ENCODE assay signal across 8 mouse cellular contexts in genomic region chr11:98788139-98788538, GRCm38 (mm10). TPM values are rescaled to one million over a fixed set of nuclear protein-coding genes. Genes with fewer than 3 reads are reported as not detected.
DNase-seq lines count a peak whose midpoint lies in the region; ATAC-seq and TF ChIP-seq lines count a peak whose summit lies in the region.

No protein-coding gene starts in this region.

- no peak for DNase-seq in kidney, postnatal 0 days (ENCODE audit: low spot score)
- DNase-seq in kidney, adult 9 months = no peak
- DNase-seq in embryonic facial prominence, embryonic 14.5 days (ENCODE audit: low spot score) = no peak
- no peak for DNase-seq in midbrain, embryonic 14.5 days
- DNase-seq in gastrocnemius, postnatal 4 days (ENCODE audit: low spot score in 2 of 2) = no peak
- no peak for DNase-seq in left cerebral cortex, adult 8-10 months (ENCODE audit: low spot score in 2 of 2)
- DNase-seq in adrenal gland, adult 2 months = no peak

- no peaks in the 10 kb centered on the region for H3K9me3 ChIP-seq in kidney, postnatal 0 days (replicated peaks; ENCODE audit: low read length)
- no peaks in the 10 kb centered on the region for H3K9me3 ChIP-seq in embryonic facial prominence, embryonic 14.5 days (ENCODE audit: control insufficient read depth, low read length)
- no peaks in the 10 kb centered on the region for H3K9me3 ChIP-seq in hindbrain, embryonic 16.5 days (ENCODE audit: control insufficient read depth, low read length)
- H3K9me3 ChIP-seq in midbrain, embryonic 14.5 days (ENCODE audit: control insufficient read depth, low read length) = no peaks in the 10 kb centered on the region

- no peaks in the 10 kb centered on the region for H3K36me3 ChIP-seq in kidney, postnatal 0 days (ENCODE audit: insufficient read depth, low read length)
- no peaks in the 10 kb centered on the region for H3K36me3 ChIP-seq in embryonic facial prominence, embryonic 14.5 days (ENCODE audit: control insufficient read depth, insufficient read depth, low read length)
- H3K36me3 ChIP-seq in hindbrain, embryonic 16.5 days (ENCODE audit: control insufficient read depth, insufficient read depth, low read length) = no peaks in the 10 kb centered on the region
- no peaks in the 10 kb centered on the region for H3K36me3 ChIP-seq in midbrain, embryonic 14.5 days (ENCODE audit: control insufficient read depth, insufficient read depth, low read length)

- peak overlapping the region; percentile 80 for H3K27ac ChIP-seq in kidney, postnatal 0 days
- H3K27ac ChIP-seq in embryonic facial prominence, embryonic 14.5 days (replicated peaks; ENCODE audit: low read depth, low read length) = peak overlapping the region; percentile 84
- 0 out of 2 replicates have a peak overlapping the region, but pooled peaks have one; percentile 13 for H3K27ac ChIP-seq in hindbrain, embryonic 16.5 days (ENCODE audit: low read depth, low read length)
- H3K27ac ChIP-seq in midbrain, embryonic 14.5 days (replicated peaks; ENCODE audit: low read depth, low read length) = no peak overlapping the region; the same call in 1 of the 2 replicates

- WGBS in kidney, postnatal 0 days = 94% methylated on average over 5 of the region's 5 CpGs
- 85% methylated on average over 5 of the region's 5 CpGs for WGBS in embryonic facial prominence, embryonic 14.5 days
- 91% methylated on average over 5 of the region's 5 CpGs for WGBS in hindbrain, embryonic 16.5 days
- 93% methylated on average over 5 of the region's 5 CpGs for WGBS in midbrain, embryonic 14.5 days

- H3K4me2 ChIP-seq in kidney, postnatal 0 days (ENCODE audit: low read length) = peak overlapping the region; percentile 91; the same call in 1 of the 2 replicates
- H3K4me2 ChIP-seq in embryonic facial prominence, embryonic 14.5 days (ENCODE audit: low read depth, low read length) = peak overlapping the region; percentile 88; the same call in 1 of the 2 replicates
- H3K4me2 ChIP-seq in hindbrain, embryonic 16.5 days (ENCODE audit: low read length) = no peak overlapping the region; the same call in 1 of the 2 replicates
- peak overlapping the region; percentile 83 for H3K4me2 ChIP-seq in midbrain, embryonic 14.5 days (ENCODE audit: low read length)

- no peak overlapping the region for H3K4me3 ChIP-seq in kidney, postnatal 0 days (replicated peaks; ENCODE audit: low read depth, low read length)
- no peak overlapping the region for H3K4me3 ChIP-seq in embryonic facial prominence, embryonic 14.5 days (ENCODE audit: low read depth, low read length)
- H3K4me3 ChIP-seq in hindbrain, embryonic 16.5 days (ENCODE audit: low read length) = no peak overlapping the region
- H3K4me3 ChIP-seq in midbrain, embryonic 14.5 days (replicated peaks; ENCODE audit: low read depth, low read length) = no peak overlapping the region

- H3K27me3 ChIP-seq in kidney, postnatal 0 days (ENCODE audit: insufficient read depth, low read length) = no peaks in the 10 kb centered on the region
- H3K27me3 ChIP-seq in embryonic facial prominence, embryonic 14.5 days (replicated peaks; ENCODE audit: control insufficient read depth, insufficient read depth, low read length) = no peaks in the 10 kb centered on the region
- no peaks in the 10 kb centered on the region for H3K27me3 ChIP-seq in hindbrain, embryonic 16.5 days (replicated peaks; ENCODE audit: control insufficient read depth, insufficient read depth, low read length)
- no peaks in the 10 kb centered on the region for H3K27me3 ChIP-seq in midbrain, embryonic 14.5 days (ENCODE audit: control insufficient read depth, insufficient read depth, low read length)

- H3K9ac ChIP-seq in kidney, postnatal 0 days (ENCODE audit: low read depth, low read length) = no peak overlapping the region
- no peak overlapping the region for H3K9ac ChIP-seq in embryonic facial prominence, embryonic 14.5 days (ENCODE audit: low read depth, low read length)
- H3K9ac ChIP-seq in hindbrain, embryonic 16.5 days (ENCODE audit: low read depth, low read length) = no peak overlapping the region
- H3K9ac ChIP-seq in midbrain, embryonic 14.5 days (replicated peaks; ENCODE audit: low read length) = no peak overlapping the region

- ATAC-seq in kidney, postnatal 0 days (replicated peaks; ENCODE audit: low FRiP score, low read depth) = no peak
- no peak for ATAC-seq in embryonic facial prominence, embryonic 14.5 days (ENCODE audit: low read depth)
- ATAC-seq in hindbrain, embryonic 16.5 days = no peak
- ATAC-seq in midbrain, embryonic 14.5 days (ENCODE audit: low FRiP score, low TSS enrichment) = no peak

- TF ChIP-seq CTCF in kidney, postnatal 0 days (IDR thresholded peaks at IDR 0.05; ENCODE audit: low read depth) = no peak

- H3K4me1 ChIP-seq in kidney, postnatal 0 days (replicated peaks; ENCODE audit: insufficient read depth, low read length) = peaks cover 41% of the 10 kb centered on the region
- peaks cover 38% of the 10 kb centered on the region for H3K4me1 ChIP-seq in embryonic facial prominence, embryonic 14.5 days (ENCODE audit: control insufficient read depth, insufficient read depth, low read length)
- peaks cover 18% of the 10 kb centered on the region for H3K4me1 ChIP-seq in hindbrain, embryonic 16.5 days (ENCODE audit: control insufficient read depth, insufficient read depth, low read depth, low read length)
- H3K4me1 ChIP-seq in midbrain, embryonic 14.5 days (ENCODE audit: control insufficient read depth, insufficient read depth, low read length) = peaks cover 33% of the 10 kb centered on the region

RNA-seq across cellular contexts. Expression of gene Msl1, which starts 7.2 kb away (rescaled TPM):
- polyA plus RNA-seq in kidney, postnatal 0 days (2015; fragmentation: Nextera tagmentation; extraction: Ambion mirVana) = 17.8 and 19.3 TPM in 2 replicates
- polyA plus RNA-seq in embryonic facial prominence, embryonic 14.5 days (2014; fragmentation: Nextera tagmentation; extraction: Ambion mirVana) = 18.1 and 18.5 TPM in 2 replicates
- polyA plus RNA-seq in hindbrain, embryonic 16.5 days (2015; fragmentation: Nextera tagmentation; extraction: Ambion mirVana) = 28.2 and 28.6 TPM in 2 replicates
- 25.0 and 35.9 TPM in 2 replicates for polyA plus RNA-seq in midbrain, embryonic 14.5 days (2014; fragmentation: Nextera tagmentation; extraction: Ambion mirVana)
- total RNA-seq in gastrocnemius, postnatal 4 days (2021) = 10 to 100 TPM; 79.3 to 83.9 TPM
- 100 to 1,000 TPM; 167 to 198 (median 186) TPM for total RNA-seq in left cerebral cortex, adult 8-10 months (2022)
- total RNA-seq in adrenal gland, adult 2 months (2021) = 10 to 100 TPM; 80.9 to 98.0 TPM
- 63.2 and 65.0 TPM in 2 replicates for polyA plus RNA-seq in adrenal gland, adult 2 months (2012; rRNA removed)

RNA-seq across cellular contexts. Expression of gene Nr1d1, which starts 13.0 kb away (rescaled TPM):
- 3.1 and 3.5 TPM in 2 replicates for polyA plus RNA-seq in kidney, postnatal 0 days (2015; fragmentation: Nextera tagmentation; extraction: Ambion mirVana)
- 1.1 and 1.9 TPM in 2 replicates for polyA plus RNA-seq in embryonic facial prominence, embryonic 14.5 days (2014; fragmentation: Nextera tagmentation; extraction: Ambion mirVana)
- polyA plus RNA-seq in hindbrain, embryonic 16.5 days (2015; fragmentation: Nextera tagmentation; extraction: Ambion mirVana) = 4.9 and 5.6 TPM in 2 replicates
- polyA plus RNA-seq in midbrain, embryonic 14.5 days (2014; fragmentation: Nextera tagmentation; extraction: Ambion mirVana) = 3.0 TPM in 2 replicates
- total RNA-seq in gastrocnemius, postnatal 4 days (2021) = 10 to 100 TPM; 26.7 to 34.2 TPM
- total RNA-seq in left cerebral cortex, adult 8-10 months (2022) = 100 to 1,000 TPM; 137 to 177 (median 145) TPM
- total RNA-seq in adrenal gland, adult 2 months (2021) = 100 to 1,000 TPM; 135 to 155 TPM
- polyA plus RNA-seq in adrenal gland, adult 2 months (2012; rRNA removed) = 404 and 577 TPM in 2 replicates

RNA-seq across cellular contexts. Expression of gene Casc3, which starts 16.6 kb away (rescaled TPM):
- 24.6 and 25.7 TPM in 2 replicates for polyA plus RNA-seq in kidney, postnatal 0 days (2015; fragmentation: Nextera tagmentation; extraction: Ambion mirVana)
- polyA plus RNA-seq in embryonic facial prominence, embryonic 14.5 days (2014; fragmentation: Nextera tagmentation; extraction: Ambion mirVana) = 32.2 and 34.0 TPM in 2 replicates
- 41.7 and 49.2 TPM in 2 replicates for polyA plus RNA-seq in hindbrain, embryonic 16.5 days (2015; fragmentation: Nextera tagmentation; extraction: Ambion mirVana)
- 46.6 and 57.3 TPM in 2 replicates for polyA plus RNA-seq in midbrain, embryonic 14.5 days (2014; fragmentation: Nextera tagmentation; extraction: Ambion mirVana)
- 10 to 100 TPM; 28.3 to 31.6 TPM for total RNA-seq in gastrocnemius, postnatal 4 days (2021)
- 10 to 100 TPM; 53.6 to 57.8 (median 54.1) TPM for total RNA-seq in left cerebral cortex, adult 8-10 months (2022)
- total RNA-seq in adrenal gland, adult 2 months (2021) = 10 to 100 TPM; 30.0 to 32.3 TPM
- polyA plus RNA-seq in adrenal gland, adult 2 months (2012; rRNA removed) = 27.9 and 30.2 TPM in 2 replicates

RNA-seq across cellular contexts. Expression of gene Thra, which starts 47.7 kb away (rescaled TPM):
- polyA plus RNA-seq in kidney, postnatal 0 days (2015; fragmentation: Nextera tagmentation; extraction: Ambion mirVana) = 26.1 TPM in 2 replicates
- 57.7 and 62.2 TPM in 2 replicates for polyA plus RNA-seq in embryonic facial prominence, embryonic 14.5 days (2014; fragmentation: Nextera tagmentation; extraction: Ambion mirVana)
- polyA plus RNA-seq in hindbrain, embryonic 16.5 days (2015; fragmentation: Nextera tagmentation; extraction: Ambion mirVana) = 127 and 144 TPM in 2 replicates
- 175 and 194 TPM in 2 replicates for polyA plus RNA-seq in midbrain, embryonic 14.5 days (2014; fragmentation: Nextera tagmentation; extraction: Ambion mirVana)
- total RNA-seq in gastrocnemius, postnatal 4 days (2021) = 100 to 1,000 TPM; 225 TPM
- total RNA-seq in left cerebral cortex, adult 8-10 months (2022) = 100 to 1,000 TPM; 713 to 794 (median 760) TPM
- 10 to 100 TPM; 84.6 to 86.1 TPM for total RNA-seq in adrenal gland, adult 2 months (2021)
- 105 and 132 TPM in 2 replicates for polyA plus RNA-seq in adrenal gland, adult 2 months (2012; rRNA removed)

RNA-seq across cellular contexts. Expression of gene Rapgefl1, which starts 48.4 kb away (rescaled TPM):
- polyA plus RNA-seq in kidney, postnatal 0 days (2015; fragmentation: Nextera tagmentation; extraction: Ambion mirVana) = 0.77 and 1.0 TPM in 2 replicates
- polyA plus RNA-seq in embryonic facial prominence, embryonic 14.5 days (2014; fragmentation: Nextera tagmentation; extraction: Ambion mirVana) = 5.7 and 6.3 TPM in 2 replicates
- 11.6 and 13.0 TPM in 2 replicates for polyA plus RNA-seq in hindbrain, embryonic 16.5 days (2015; fragmentation: Nextera tagmentation; extraction: Ambion mirVana)
- 8.8 and 9.6 TPM in 2 replicates for polyA plus RNA-seq in midbrain, embryonic 14.5 days (2014; fragmentation: Nextera tagmentation; extraction: Ambion mirVana)
- 1 to 10 TPM; 3.4 to 4.3 TPM for total RNA-seq in gastrocnemius, postnatal 4 days (2021)
- 100 to 1,000 TPM; 130 to 140 (median 139) TPM for total RNA-seq in left cerebral cortex, adult 8-10 months (2022)
- total RNA-seq in adrenal gland, adult 2 months (2021) = under 1 TPM; 0.29 to 0.79 TPM
- polyA plus RNA-seq in adrenal gland, adult 2 months (2012; rRNA removed) = 1.5 and 1.9 TPM in 2 replicates

Comparison
In these comparisons a context has a peak if more than half of its experiments do, and no peak if none do; other contexts are left out.
1. RNA of gene Nr1d1, which starts 13.0 kb away (polyA plus RNA-seq): 404 to 577 TPM in adrenal gland, adult 2 months; 4.9 to 5.6 TPM in hindbrain, embryonic 16.5 days, 3.1 to 3.5 TPM in kidney, postnatal 0 days, 3.0 TPM in midbrain, embryonic 14.5 days and 1.1 to 1.9 TPM in embryonic facial prominence, embryonic 14.5 days; every median in the first group is over 10 times any median in the second.